Mouse (Mus musculus): Measurements from ENCODE around the gene Cela2a. TPM values are rescaled to one million over a fixed set of nuclear protein-coding genes. Genes with fewer than 3 reads are reported as not detected.

Cela2a gene
- 97,706 TPM for polyA plus RNA-seq (2015; fragmentation: Illumina TruSeq; extraction: RNeasy Lipid Tissue Mini Kit (QIAGEN cat#74804); ENCODE audit: insufficient read depth, low read depth, low replicate concordance)

GRCm38 (mm10) chr4:141826060-141826459 lies at the start of gene Cela2a:
Gene Cela2a, minus strand, starts transcription at chr4:141826160.

GRCm38 (mm10) chr4:141874601-141875460 lies 48.9 kb upstream of the Cela2a start, which contains the start of gene Efhd2:
Gene Efhd2, minus strand, starts transcription at chr4:141874920.

GRCm38 (mm10) chr4:141845999-141846398 lies 20.0 kb upstream of the Cela2a start, which contains the start of gene Ctrc:
Gene Ctrc, minus strand, starts transcription at chr4:141846359.

GRCm38 (mm10) chr4:141793282-141794151 lies 32.4 kb downstream of the Cela2a start, which contains the start of gene Casp9:
Gene Casp9, plus strand, starts transcription at chr4:141793612.

GRCm38 (mm10) chr4:141790524-141790990 lies 35.4 kb downstream of the Cela2a start, which contains the start of gene Dnajc16:
Gene Dnajc16, minus strand, starts transcription at chr4:141790931.

Other genes starting within 250 kb of the Cela2a start
- gene Fblim1, start 220.1 kb downstream of the Cela2a start, polyA plus RNA-seq (2015; fragmentation: Illumina TruSeq; extraction: RNeasy Lipid Tissue Mini Kit (QIAGEN cat#74804); ENCODE audit: insufficient read depth, low read depth, low replicate concordance): 4.0 TPM
- gene Tmem82, start 207.5 kb downstream of the Cela2a start, polyA plus RNA-seq (2015; fragmentation: Illumina TruSeq; extraction: RNeasy Lipid Tissue Mini Kit (QIAGEN cat#74804); ENCODE audit: insufficient read depth, low read depth, low replicate concordance): 0.70 TPM
- gene Slc25a34, start 202.3 kb downstream of the Cela2a start, polyA plus RNA-seq (2015; fragmentation: Illumina TruSeq; extraction: RNeasy Lipid Tissue Mini Kit (QIAGEN cat#74804); ENCODE audit: insufficient read depth, low read depth, low replicate concordance): not detected
- gene Plekhm2, start 161.3 kb downstream of the Cela2a start, polyA plus RNA-seq (2015; fragmentation: Illumina TruSeq; extraction: RNeasy Lipid Tissue Mini Kit (QIAGEN cat#74804); ENCODE audit: insufficient read depth, low read depth, low replicate concordance): 5.6 TPM
- not detected for gene Rsc1a1, start 140.6 kb downstream of the Cela2a start, polyA plus RNA-seq (2015; fragmentation: Illumina TruSeq; extraction: RNeasy Lipid Tissue Mini Kit (QIAGEN cat#74804); ENCODE audit: insufficient read depth, low read depth, low replicate concordance)
- 4.9 TPM for gene Ddi2, start 102.7 kb downstream of the Cela2a start, polyA plus RNA-seq (2015; fragmentation: Illumina TruSeq; extraction: RNeasy Lipid Tissue Mini Kit (QIAGEN cat#74804); ENCODE audit: insufficient read depth, low read depth, low replicate concordance)
- gene Agmat, start 79.5 kb downstream of the Cela2a start, polyA plus RNA-seq (2015; fragmentation: Illumina TruSeq; extraction: RNeasy Lipid Tissue Mini Kit (QIAGEN cat#74804); ENCODE audit: insufficient read depth, low read depth, low replicate concordance): not detected
- gene Dnajc16, start 35.2 kb downstream of the Cela2a start, polyA plus RNA-seq (2015; fragmentation: Illumina TruSeq; extraction: RNeasy Lipid Tissue Mini Kit (QIAGEN cat#74804); ENCODE audit: insufficient read depth, low read depth, low replicate concordance): 1.9 TPM
- 3.9 TPM for gene Casp9, start 32.5 kb downstream of the Cela2a start, polyA plus RNA-seq (2015; fragmentation: Illumina TruSeq; extraction: RNeasy Lipid Tissue Mini Kit (QIAGEN cat#74804); ENCODE audit: insufficient read depth, low read depth, low replicate concordance)
- 874 TPM for gene Ctrc, start 20.2 kb upstream of the Cela2a start, polyA plus RNA-seq (2015; fragmentation: Illumina TruSeq; extraction: RNeasy Lipid Tissue Mini Kit (QIAGEN cat#74804); ENCODE audit: insufficient read depth, low read depth, low replicate concordance)
- 10.1 TPM for gene Efhd2, start 48.8 kb upstream of the Cela2a start, polyA plus RNA-seq (2015; fragmentation: Illumina TruSeq; extraction: RNeasy Lipid Tissue Mini Kit (QIAGEN cat#74804); ENCODE audit: insufficient read depth, low read depth, low replicate concordance)
- gene Fhad1, start 188.9 kb upstream of the Cela2a start, polyA plus RNA-seq (2015; fragmentation: Illumina TruSeq; extraction: RNeasy Lipid Tissue Mini Kit (QIAGEN cat#74804); ENCODE audit: insufficient read depth, low read depth, low replicate concordance): 0.98 TPM

Measured in pancreas, adult 10 weeks (tissue).